Mouse (Mus musculus): ENCODE data around the gene Prpf19.

Gene Prpf19

GRCm38 (mm10) chr19:10938771-10939170 lies 43.7 kb downstream of the Prpf19 start:
- no peak for DNase-seq (ENCODE audit: low spot score in 2 of 2)

GRCm38 (mm10) chr19:10940097-10940800 lies 45.2 kb downstream of the Prpf19 start:
- peak; percentile 77 to 80 for DNase-seq (ENCODE audit: low spot score in 2 of 2)

GRCm38 (mm10) chr19:10940801-10941457 lies 45.9 kb downstream of the Prpf19 start:
- DNase-seq (ENCODE audit: low spot score in 2 of 2) = peak in 1 of 2 experiments; percentile 15

GRCm38 (mm10) chr19:10943955-10944354 lies 48.9 kb downstream of the Prpf19 start:
- no peak for DNase-seq (ENCODE audit: low spot score in 2 of 2)

GRCm38 (mm10) chr19:10946506-10946905 lies 51.5 kb downstream of the Prpf19 start:
- no peak for DNase-seq (ENCODE audit: low spot score in 2 of 2)

- no peak for DNase-seq (ENCODE audit: low spot score in 2 of 2)
Measured at GRCm38 (mm10) chr19:10947219-10947618, 52.2 kb downstream of the Prpf19 start.

GRCm38 (mm10) chr19:10948416-10948815 lies 53.4 kb downstream of the Prpf19 start:
- no peak for DNase-seq (ENCODE audit: low spot score in 2 of 2)

GRCm38 (mm10) chr19:10949112-10949511 lies 54.1 kb downstream of the Prpf19 start, which contains the start of gene Ccdc86:
Gene Ccdc86, minus strand, starts transcription at chr19:10949266.
- DNase-seq (ENCODE audit: low spot score in 2 of 2) = peak; percentile 97 to 98

- no peak for DNase-seq (ENCODE audit: low spot score in 2 of 2)
Measured at GRCm38 (mm10) chr19:10949558-10949957, 54.5 kb downstream of the Prpf19 start.

- DNase-seq (ENCODE audit: low spot score in 2 of 2) = peak; percentile 52 to 54
Measured at GRCm38 (mm10) chr19:10952021-10952939, 57.2 kb downstream of the Prpf19 start.
